Mouse (Mus musculus): Measurements from ENCODE around the gene Cabin1. TPM values are rescaled to one million over a fixed set of nuclear protein-coding genes. Genes with fewer than 3 reads are reported as not detected.

Cabin1 gene
- polyA plus RNA-seq, 1 experiment from 2014 or later = 30.7 TPM

- Histone ChIP-seq H3K9ac (ENCODE audit: low read length) (no peak overlapping the region), H3K4me1 (ENCODE audit: control insufficient read depth, insufficient read depth, low read length) (no peaks in the 10 kb centered on the region), H3K27ac (replicated peaks; ENCODE audit: low read depth, low read length) (no peak overlapping the region), H3K36me3 (ENCODE audit: control insufficient read depth, insufficient read depth, low read length) (no peaks in the 10 kb centered on the region), H3K4me3 (ENCODE audit: low read depth, low read length) (no peak overlapping the region), H3K27me3 (ENCODE audit: control insufficient read depth, insufficient read depth, low read length) (no peaks in the 10 kb centered on the region), H3K4me2 (ENCODE audit: low read depth, severe bottlenecking) (no peak overlapping the region), H3K9me3 (ENCODE audit: control insufficient read depth, low read length) (no peaks in the 10 kb centered on the region)
- DNase-seq (ENCODE audit: low spot score) (no peak), ATAC-seq (ENCODE audit: insufficient number of reproducible peaks, low FRiP score, low TSS enrichment, low read depth) (no peak)
- WGBS = 88% methylated on average over 5 of the region's 5 CpGs
Observed at GRCm38 (mm10) chr10:75789841-75790240, 25.7 kb upstream of the Cabin1 start.

DNA sequence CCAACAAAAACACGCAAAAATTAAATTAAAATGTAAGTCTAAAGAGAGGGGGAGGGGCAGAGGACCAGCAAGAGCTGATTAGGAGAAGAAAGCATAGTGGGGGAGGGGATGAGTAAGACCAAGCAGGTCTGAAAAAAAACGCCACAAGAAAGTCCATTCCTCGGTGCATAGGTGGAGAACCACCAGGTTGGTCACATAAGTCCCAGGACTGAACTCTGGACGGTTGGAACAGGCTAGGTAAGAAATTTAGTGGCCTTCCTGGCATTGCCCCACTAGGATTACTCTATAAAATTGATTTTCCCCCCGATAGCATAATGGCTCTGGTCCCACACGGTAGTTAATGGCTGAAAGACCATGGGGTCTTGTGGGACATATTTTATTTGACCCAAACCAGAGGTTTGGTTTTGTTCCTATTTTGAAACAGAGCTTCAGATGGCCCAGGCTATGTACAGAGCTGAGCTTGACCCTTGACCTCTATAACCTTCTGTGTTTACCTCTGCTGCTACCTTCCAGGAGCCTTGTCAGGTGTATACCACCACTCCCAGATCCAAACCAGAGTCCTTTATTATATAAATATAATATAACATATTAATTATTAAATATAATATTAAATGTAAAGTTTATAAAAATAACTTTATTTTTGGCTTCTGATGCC, 25.1 kb upstream of the Cabin1 start:
- no peak overlapping the region for H3K27ac ChIP-seq (replicated peaks; ENCODE audit: low read depth, low read length)
- H3K9ac ChIP-seq (ENCODE audit: low read length) = no peak overlapping the region
- H3K9me3 ChIP-seq (ENCODE audit: control insufficient read depth, low read length) = no peaks in the 10 kb centered on the region
- ATAC-seq (ENCODE audit: insufficient number of reproducible peaks, low FRiP score, low TSS enrichment, low read depth) (no peak), DNase-seq (ENCODE audit: low spot score) (no peak)
- H3K4me1 ChIP-seq (ENCODE audit: control insufficient read depth, insufficient read depth, low read length) = no peaks in the 10 kb centered on the region
- no peaks in the 10 kb centered on the region for H3K36me3 ChIP-seq (ENCODE audit: control insufficient read depth, insufficient read depth, low read length)
- no peaks in the 10 kb centered on the region for H3K27me3 ChIP-seq (ENCODE audit: control insufficient read depth, insufficient read depth, low read length)
- WGBS = 76% methylated on average over 6 of the region's 6 CpGs
- H3K4me3 ChIP-seq (ENCODE audit: low read depth, low read length) = no peak overlapping the region
- no peak overlapping the region for H3K4me2 ChIP-seq (ENCODE audit: low read depth, severe bottlenecking)

DNA sequence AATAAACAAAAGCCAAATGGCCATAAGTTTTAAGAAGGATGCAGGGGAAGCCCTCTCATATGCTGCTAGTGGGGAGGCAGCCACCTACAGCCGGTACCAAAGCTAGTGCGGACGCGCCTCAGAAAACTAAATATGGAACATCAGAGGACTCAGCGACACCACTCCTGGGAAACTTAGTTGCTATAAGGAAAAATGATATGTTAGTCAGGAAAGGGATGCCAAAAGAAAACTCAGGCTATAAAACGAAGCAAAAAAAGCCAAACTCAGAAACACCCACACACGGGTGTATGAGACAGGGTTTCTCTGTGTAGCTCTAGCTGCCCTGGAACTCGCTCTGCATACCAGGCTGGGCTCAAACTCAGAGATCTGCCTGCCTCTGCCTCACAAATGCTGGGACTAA, 24.1 kb upstream of the Cabin1 start:
- no peak for ATAC-seq (ENCODE audit: insufficient number of reproducible peaks, low FRiP score, low TSS enrichment, low read depth)
- WGBS = 91% methylated on average over 8 of the region's 8 CpGs

GRCm38 (mm10) chr10:75785442-75785841, 21.3 kb upstream of the Cabin1 start:
- Histone ChIP-seq H3K4me1 (ENCODE audit: control insufficient read depth, insufficient read depth, low read length) (no peaks in the 10 kb centered on the region), H3K9me3 (ENCODE audit: control insufficient read depth, low read length) (no peaks in the 10 kb centered on the region), H3K27ac (replicated peaks; ENCODE audit: low read depth, low read length) (no peak overlapping the region), H3K36me3 (ENCODE audit: control insufficient read depth, insufficient read depth, low read length) (no peaks in the 10 kb centered on the region), H3K9ac (ENCODE audit: low read length) (no peak overlapping the region), H3K4me3 (ENCODE audit: low read depth, low read length) (no peak overlapping the region), H3K4me2 (ENCODE audit: low read depth, severe bottlenecking) (no peak overlapping the region), H3K27me3 (ENCODE audit: control insufficient read depth, insufficient read depth, low read length) (no peaks in the 10 kb centered on the region)
- ATAC-seq (ENCODE audit: insufficient number of reproducible peaks, low FRiP score, low TSS enrichment, low read depth) (no peak), DNase-seq (ENCODE audit: low spot score) (no peak)
- 69% methylated on average over 1 of the region's 1 CpGs for WGBS

More for the DNA sequence above, 24.1 kb upstream of the Cabin1 start:
- Histone ChIP-seq H3K27ac (replicated peaks; ENCODE audit: low read depth, low read length) (no peak overlapping the region), H3K4me1 (ENCODE audit: control insufficient read depth, insufficient read depth, low read length) (no peaks in the 10 kb centered on the region), H3K36me3 (ENCODE audit: control insufficient read depth, insufficient read depth, low read length) (no peaks in the 10 kb centered on the region), H3K27me3 (ENCODE audit: control insufficient read depth, insufficient read depth, low read length) (no peaks in the 10 kb centered on the region), H3K4me2 (ENCODE audit: low read depth, severe bottlenecking) (no peak overlapping the region), H3K9ac (ENCODE audit: low read length) (no peak overlapping the region), H3K4me3 (ENCODE audit: low read depth, low read length) (no peak overlapping the region), H3K9me3 (ENCODE audit: control insufficient read depth, low read length) (no peaks in the 10 kb centered on the region)
- DNase-seq (ENCODE audit: low spot score) = no peak

- Histone ChIP-seq H3K4me2 (ENCODE audit: low read depth, severe bottlenecking) (peak within 1 kb of the TSS; percentile 84), H3K27me3 (ENCODE audit: control insufficient read depth, insufficient read depth, low read length) (peaks cover 5% of the 10 kb centered on the region), H3K36me3 (ENCODE audit: control insufficient read depth, insufficient read depth, low read length) (no peaks in the 10 kb centered on the region), H3K4me3 (ENCODE audit: low read depth, low read length) (peak within 1 kb of the TSS; percentile 39), H3K27ac (replicated peaks; ENCODE audit: low read depth, low read length) (no peak within 1 kb of the TSS), H3K4me1 (ENCODE audit: control insufficient read depth, insufficient read depth, low read length) (peaks cover 8% of the 10 kb centered on the region), H3K9ac (ENCODE audit: low read length) (peak within 1 kb of the TSS; percentile 56), H3K9me3 (ENCODE audit: control insufficient read depth, low read length) (no peaks in the 10 kb centered on the region)
- ATAC-seq (ENCODE audit: insufficient number of reproducible peaks, low FRiP score, low TSS enrichment, low read depth) (peak; percentile 86), DNase-seq (ENCODE audit: low spot score) (peak; percentile 68)
- 2% methylated on average over 28 of the region's 28 CpGs for WGBS
Observed at GRCm38 (mm10) chr10:75780769-75781578, 16.8 kb upstream of the Cabin1 start, which contains the start of the genes Gm20441 and Gstt3. TSS of gene Gm20441 (minus strand) at chr10:75780954. TSS of gene Gstt3 (minus strand) at chr10:75781414.

GRCm38 (mm10) chr10:75779206-75780174, 15.3 kb upstream of the Cabin1 start:
- peaks cover 8% of the 10 kb centered on the region for H3K4me1 ChIP-seq (ENCODE audit: control insufficient read depth, insufficient read depth, low read length)
- H3K4me2 ChIP-seq (ENCODE audit: low read depth, severe bottlenecking) = peak overlapping the region; percentile 84; the same call in 1 of the 2 replicates
- H3K9me3 ChIP-seq (ENCODE audit: control insufficient read depth, low read length) = no peaks in the 10 kb centered on the region
- no peak for ATAC-seq (ENCODE audit: insufficient number of reproducible peaks, low FRiP score, low TSS enrichment, low read depth)
- no peaks in the 10 kb centered on the region for H3K36me3 ChIP-seq (ENCODE audit: control insufficient read depth, insufficient read depth, low read length)
- H3K4me3 ChIP-seq (ENCODE audit: low read depth, low read length) = no peak overlapping the region
- peaks cover 5% of the 10 kb centered on the region for H3K27me3 ChIP-seq (ENCODE audit: control insufficient read depth, insufficient read depth, low read length)
- peak; percentile 24 for DNase-seq (ENCODE audit: low spot score)
- no peak overlapping the region for H3K9ac ChIP-seq (ENCODE audit: low read length)
- no peak overlapping the region for H3K27ac ChIP-seq (replicated peaks; ENCODE audit: low read depth, low read length)
- WGBS = 36% methylated on average over 15 of the region's 15 CpGs

DNA sequence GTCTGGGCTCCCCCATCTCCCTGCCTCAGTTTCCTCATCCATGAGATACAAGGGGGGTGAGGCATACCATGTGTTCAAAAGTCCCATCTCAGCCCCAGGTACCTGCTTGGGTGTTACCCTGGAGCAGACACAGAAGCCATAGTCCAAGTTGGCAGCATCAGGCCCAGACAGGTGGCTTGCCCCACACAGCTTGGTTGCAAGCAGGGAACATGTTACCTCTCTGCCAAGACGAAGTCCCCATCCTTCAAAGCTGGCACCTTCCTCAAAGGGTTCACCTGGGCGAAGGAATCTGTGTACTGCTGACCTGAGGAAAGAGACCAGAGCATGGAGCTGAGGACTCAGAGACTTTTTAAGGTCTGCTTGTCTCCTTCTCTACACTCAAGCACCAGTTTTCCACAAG, 13.7 kb upstream of the Cabin1 start:
- Histone ChIP-seq H3K9ac (ENCODE audit: low read length) (no peak overlapping the region), H3K4me3 (ENCODE audit: low read depth, low read length) (no peak overlapping the region), H3K4me1 (ENCODE audit: control insufficient read depth, insufficient read depth, low read length) (peaks cover 8% of the 10 kb centered on the region), H3K36me3 (ENCODE audit: control insufficient read depth, insufficient read depth, low read length) (no peaks in the 10 kb centered on the region), H3K9me3 (ENCODE audit: control insufficient read depth, low read length) (no peaks in the 10 kb centered on the region), H3K27ac (replicated peaks; ENCODE audit: low read depth, low read length) (no peak overlapping the region), H3K4me2 (ENCODE audit: low read depth, severe bottlenecking) (no peak overlapping the region), H3K27me3 (ENCODE audit: control insufficient read depth, insufficient read depth, low read length) (peaks cover 5% of the 10 kb centered on the region)
- no peak for ATAC-seq (ENCODE audit: insufficient number of reproducible peaks, low FRiP score, low TSS enrichment, low read depth)
- 87% methylated on average over 2 of the region's 2 CpGs for WGBS
- no peak for DNase-seq (ENCODE audit: low spot score)

DNA sequence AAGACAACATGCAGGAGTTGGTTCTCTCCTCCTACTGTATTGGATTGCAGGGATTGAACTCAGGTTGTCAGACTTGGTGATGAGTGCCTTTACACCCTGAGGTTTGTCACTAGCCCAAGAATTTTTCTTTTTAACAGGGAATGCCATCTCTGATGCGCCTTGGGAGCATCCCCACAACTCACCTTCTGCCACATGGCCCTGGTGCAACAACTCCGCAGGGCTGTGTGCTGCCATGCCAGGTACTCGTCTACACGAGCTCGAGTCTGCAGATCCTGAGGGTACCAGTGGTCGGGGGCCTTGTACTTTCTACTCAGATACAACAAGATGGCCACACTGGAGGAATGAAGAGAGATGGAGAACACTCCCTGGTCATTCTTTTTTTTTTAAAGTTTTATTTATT, 12.4 kb upstream of the Cabin1 start:
- no peaks in the 10 kb centered on the region for H3K9me3 ChIP-seq (ENCODE audit: control insufficient read depth, low read length)
- no peak overlapping the region for H3K4me3 ChIP-seq (ENCODE audit: low read depth, low read length)
- H3K4me1 ChIP-seq (ENCODE audit: control insufficient read depth, insufficient read depth, low read length) = peaks cover 10% of the 10 kb centered on the region
- no peak overlapping the region for H3K9ac ChIP-seq (ENCODE audit: low read length)
- ATAC-seq (ENCODE audit: insufficient number of reproducible peaks, low FRiP score, low TSS enrichment, low read depth) (no peak), DNase-seq (ENCODE audit: low spot score) (no peak)
- H3K27ac ChIP-seq (replicated peaks; ENCODE audit: low read depth, low read length) = no peak overlapping the region
- peaks cover 5% of the 10 kb centered on the region for H3K27me3 ChIP-seq (ENCODE audit: control insufficient read depth, insufficient read depth, low read length)
- no peaks in the 10 kb centered on the region for H3K36me3 ChIP-seq (ENCODE audit: control insufficient read depth, insufficient read depth, low read length)
- no peak overlapping the region for H3K4me2 ChIP-seq (ENCODE audit: low read depth, severe bottlenecking)
- WGBS = 84% methylated on average over 6 of the region's 6 CpGs
